Mouse (Mus musculus) stomach, embryonic 15.5 days (tissue): ENCODE results near the gene Itga9. TPM values are rescaled to one million over a fixed set of nuclear protein-coding genes. Genes with fewer than 3 reads are reported as not detected.

Source experiments
- ATAC-seq: fragments of 200-750 bp; cut with Nextera tagmentation; 2 replicates; pipeline ENCODE4 v1.8.0; 2017; ENCODE audit warnings: low read depth, moderate number of reproducible peaks, moderate TSS enrichment; ENCODE audit not compliant: insufficient read depth, low FRiP score
- H3K27ac ChIP-seq: fragments of 300-500 bp; sonication (generic); 2 replicates; pipeline ENCODE4 v1.5.1; 2015; ENCODE audit warnings: mild to moderate bottlenecking, inconsistent platforms
- H3K27me3 ChIP-seq: fragments of 300-500 bp; sonication (generic); replicated peaks from 2 replicates; pipeline ENCODE4 v1.6.1; 2015; ENCODE audit warnings: inconsistent platforms
- H3K36me3 ChIP-seq: fragments of 300-500 bp; sonication (generic); 2 replicates; pipeline ENCODE4 v1.6.1; 2015; ENCODE audit warnings: inconsistent platforms
- H3K4me1 ChIP-seq: fragments of 300-500 bp; sonication (generic); 2 replicates; pipeline ENCODE4 v1.6.1; 2015; ENCODE audit warnings: inconsistent platforms
- H3K4me2 ChIP-seq: fragments of 300-500 bp; sonication (generic); 2 replicates; pipeline ENCODE4 v1.6.1; 2015; ENCODE audit warnings: mild to moderate bottlenecking, inconsistent platforms
- H3K4me3 ChIP-seq: fragments of 300-500 bp; sonication (generic); replicated peaks from 2 replicates; pipeline ENCODE4 v1.5.1; 2015; ENCODE audit warnings: inconsistent platforms
- H3K9ac ChIP-seq: fragments of 300-500 bp; sonication (generic); 2 replicates; pipeline ENCODE4 v1.6.1; 2015; ENCODE audit warnings: inconsistent platforms
- H3K9me3 ChIP-seq: fragments of 300-500 bp; sonication (generic); 2 replicates; pipeline ENCODE4 v1.6.1; 2016; ENCODE audit warnings: inconsistent platforms
- WGBS: fragments of 180-500 bp; shearing (Covaris S2); methylation state at CpG from one replicate; pipeline ENCODE4 v1.1.7; 2015; 5-methylcytosine and 5-hydroxymethylcytosine counted together
- polyA plus RNA-seq: library from polyadenylated mRNA; unstranded; fragments of >200 nt; fragmentation: Nextera tagmentation; extraction: Ambion mirVana; gene quantifications from 2 replicates; pipeline ENCODE4 v1.2.1, GENCODE M21; 2015

Gene Itga9
- polyA plus RNA-seq, 1 experiment from 2014 or later = 17.6 TPM

DNA sequence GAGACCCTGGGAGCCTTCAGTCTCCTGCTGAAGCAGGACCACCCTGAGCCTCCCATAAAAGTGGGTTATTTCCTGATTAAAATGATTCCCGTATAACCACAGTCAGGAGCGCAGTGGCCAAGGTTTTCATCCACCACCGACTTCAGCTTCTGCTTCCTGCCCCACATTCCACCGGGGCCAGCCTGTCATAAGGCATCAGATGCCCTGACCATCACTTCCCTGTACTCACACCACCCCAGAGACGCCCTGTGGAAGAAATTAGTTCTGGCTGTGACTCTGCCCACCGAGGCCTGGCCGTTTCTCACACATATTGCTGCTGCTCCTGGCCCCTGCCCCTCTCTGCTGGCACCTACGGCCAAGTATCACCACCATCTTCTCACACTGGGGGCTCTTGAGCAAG lies 261.4 kb downstream of the Itga9 start:
- no peak for ATAC-seq
- 84% methylated on average over 8 of the region's 8 CpGs for WGBS
- H3K27me3 ChIP-seq = no peaks in the 10 kb centered on the region

DNA sequence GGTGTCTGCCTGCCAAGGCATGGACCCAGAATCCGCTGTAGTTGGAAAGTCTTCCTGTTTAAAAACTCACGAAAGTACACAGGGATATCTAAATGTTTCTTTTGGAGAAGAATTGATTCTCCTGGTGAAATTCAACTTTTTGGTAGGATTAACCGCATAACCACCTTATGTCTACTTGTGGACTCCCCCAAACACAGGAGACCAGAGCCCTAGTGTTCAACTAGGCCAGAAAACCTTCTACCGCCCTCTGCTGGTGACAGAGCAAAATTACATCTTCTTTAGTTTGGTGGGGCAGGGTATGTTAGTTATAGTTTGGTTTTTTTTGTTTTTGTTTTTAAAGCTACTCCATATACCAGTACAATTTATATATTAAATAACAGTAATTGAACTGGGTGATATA lies 264.6 kb downstream of the Itga9 start:
- Histone ChIP-seq H3K36me3 (peaks cover 7% of the 10 kb centered on the region; the same call in 1 of the 2 replicates), H3K27me3 (no peaks in the 10 kb centered on the region), H3K4me3 (no peak overlapping the region), H3K9ac (no peak overlapping the region), H3K9me3 (no peaks in the 10 kb centered on the region), H3K4me2 (no peak overlapping the region), H3K4me1 (peaks cover 10% of the 10 kb centered on the region; the same call in 1 of the 2 replicates), H3K27ac (no peak overlapping the region)
- WGBS = 51% methylated on average over 4 of the region's 4 CpGs
- no peak for ATAC-seq

More for the DNA sequence above, 261.4 kb downstream of the Itga9 start:
- Histone ChIP-seq H3K27ac (no peak overlapping the region), H3K36me3 (peaks cover 7% of the 10 kb centered on the region; the same call in 1 of the 2 replicates), H3K9me3 (no peaks in the 10 kb centered on the region), H3K4me2 (no peak overlapping the region), H3K4me1 (0 out of 2 replicates have a peak, but pooled peaks cover 3% of the 10 kb centered on the region), H3K4me3 (no peak overlapping the region), H3K9ac (no peak overlapping the region)

DNA sequence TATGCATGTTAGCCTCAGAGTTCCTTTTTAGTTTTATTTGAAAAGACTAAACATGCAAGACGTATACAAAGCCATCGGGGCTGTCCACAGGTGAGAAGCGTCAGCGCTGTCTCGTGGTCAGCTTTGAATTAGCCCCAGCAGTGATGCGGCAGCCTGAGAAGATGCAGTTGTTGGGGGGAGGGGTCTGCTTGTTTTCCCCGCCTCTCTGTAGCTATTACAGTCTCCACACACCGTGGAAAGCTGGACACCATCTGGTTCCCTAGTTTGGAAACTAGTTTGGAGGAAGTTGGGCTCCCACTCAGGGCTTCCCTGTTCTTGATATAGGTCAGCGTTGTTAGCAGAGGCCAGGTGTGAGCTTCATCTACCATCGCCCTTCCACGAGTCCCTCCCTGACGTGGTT lies 266.5 kb downstream of the Itga9 start:
- WGBS = 62% methylated on average over 12 of the region's 12 CpGs
- ATAC-seq = no peak

DNA sequence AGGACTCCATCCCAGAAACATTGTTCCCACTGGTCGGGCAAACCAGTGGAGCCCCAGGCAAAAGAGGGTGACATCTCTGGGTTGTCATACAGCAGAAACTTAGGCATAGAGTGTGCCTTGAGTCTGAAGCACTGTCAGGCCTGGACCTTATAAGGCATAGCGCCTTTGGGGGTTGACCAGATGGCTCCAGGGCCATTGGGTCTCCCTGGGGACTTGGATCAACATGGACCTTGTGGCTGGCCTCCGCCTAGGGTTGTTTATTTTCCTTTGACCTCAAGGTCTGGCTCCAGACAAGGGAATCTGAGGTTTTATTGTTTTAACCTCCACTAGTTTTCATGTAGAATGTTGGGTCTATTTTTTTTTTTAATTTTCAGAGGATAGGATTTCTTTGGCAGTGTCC lies 267.1 kb downstream of the Itga9 start:
- Histone ChIP-seq H3K9ac (no peak overlapping the region), H3K4me1 (peaks cover 13% of the 10 kb centered on the region; the same call in 1 of the 2 replicates), H3K27me3 (no peaks in the 10 kb centered on the region), H3K4me3 (no peak overlapping the region), H3K27ac (no peak overlapping the region), H3K36me3 (peaks cover 11% of the 10 kb centered on the region), H3K4me2 (no peak overlapping the region), H3K9me3 (no peaks in the 10 kb centered on the region)
- WGBS = 88% methylated on average over 3 of the region's 3 CpGs
- no peak for ATAC-seq

More for the DNA sequence above, 266.5 kb downstream of the Itga9 start:
- H3K9ac ChIP-seq = no peak overlapping the region
- H3K4me1 ChIP-seq = peaks cover 13% of the 10 kb centered on the region; the same call in 1 of the 2 replicates
- H3K36me3 ChIP-seq = peaks cover 7% of the 10 kb centered on the region; the same call in 1 of the 2 replicates
- H3K9me3 ChIP-seq = no peaks in the 10 kb centered on the region
- H3K27ac ChIP-seq = no peak overlapping the region
- H3K4me3 ChIP-seq = no peak overlapping the region
- H3K27me3 ChIP-seq = no peaks in the 10 kb centered on the region
- H3K4me2 ChIP-seq = no peak overlapping the region

DNA sequence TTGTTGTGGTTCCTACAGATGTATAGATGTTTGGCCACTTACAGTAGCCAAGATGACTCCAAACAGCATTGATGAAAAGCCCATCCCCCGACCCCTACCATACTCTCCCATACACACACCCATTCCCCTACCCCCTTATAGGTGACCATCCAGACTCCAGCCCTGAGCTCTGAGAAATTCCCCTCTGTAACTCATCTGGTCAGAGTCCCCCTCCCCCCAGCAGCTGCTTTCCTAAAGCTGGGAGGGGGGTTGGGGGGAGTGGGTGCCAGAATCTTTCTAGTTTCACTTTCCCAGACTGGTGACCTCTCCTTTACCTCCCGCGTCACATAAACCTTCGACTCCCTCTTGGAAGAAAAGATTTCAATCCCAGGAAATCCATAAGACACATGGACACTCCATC lies 269.2 kb downstream of the Itga9 start:
- Histone ChIP-seq H3K27ac (no peak overlapping the region), H3K4me2 (no peak overlapping the region), H3K9me3 (no peaks in the 10 kb centered on the region), H3K4me1 (peaks cover 13% of the 10 kb centered on the region; the same call in 1 of the 2 replicates), H3K27me3 (no peaks in the 10 kb centered on the region), H3K9ac (no peak overlapping the region), H3K4me3 (no peak overlapping the region), H3K36me3 (peaks cover 11% of the 10 kb centered on the region)
- ATAC-seq = no peak
- 48% methylated on average over 4 of the region's 4 CpGs for WGBS

DNA sequence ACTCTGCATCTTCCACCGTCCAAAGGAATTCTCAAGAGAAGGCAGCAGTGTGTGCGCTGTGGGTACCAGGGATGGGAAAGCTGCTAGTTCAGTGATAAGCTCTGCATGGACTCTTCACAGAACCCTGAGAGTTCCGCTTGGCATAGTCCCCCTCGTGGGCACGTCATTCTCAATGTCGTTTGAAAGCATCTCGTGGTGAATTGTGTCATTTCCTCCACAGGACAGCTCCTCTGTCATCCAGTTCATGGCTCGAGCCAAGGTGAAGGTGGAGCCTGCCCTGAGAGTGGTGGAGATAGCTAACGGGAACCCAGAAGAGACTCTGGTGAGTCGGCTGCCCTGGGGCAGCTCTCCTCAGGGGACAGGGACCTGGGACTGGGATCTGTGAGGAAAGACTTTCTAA lies 270.4 kb downstream of the Itga9 start:
- 76% methylated on average over 10 of the region's 10 CpGs for WGBS

DNA sequence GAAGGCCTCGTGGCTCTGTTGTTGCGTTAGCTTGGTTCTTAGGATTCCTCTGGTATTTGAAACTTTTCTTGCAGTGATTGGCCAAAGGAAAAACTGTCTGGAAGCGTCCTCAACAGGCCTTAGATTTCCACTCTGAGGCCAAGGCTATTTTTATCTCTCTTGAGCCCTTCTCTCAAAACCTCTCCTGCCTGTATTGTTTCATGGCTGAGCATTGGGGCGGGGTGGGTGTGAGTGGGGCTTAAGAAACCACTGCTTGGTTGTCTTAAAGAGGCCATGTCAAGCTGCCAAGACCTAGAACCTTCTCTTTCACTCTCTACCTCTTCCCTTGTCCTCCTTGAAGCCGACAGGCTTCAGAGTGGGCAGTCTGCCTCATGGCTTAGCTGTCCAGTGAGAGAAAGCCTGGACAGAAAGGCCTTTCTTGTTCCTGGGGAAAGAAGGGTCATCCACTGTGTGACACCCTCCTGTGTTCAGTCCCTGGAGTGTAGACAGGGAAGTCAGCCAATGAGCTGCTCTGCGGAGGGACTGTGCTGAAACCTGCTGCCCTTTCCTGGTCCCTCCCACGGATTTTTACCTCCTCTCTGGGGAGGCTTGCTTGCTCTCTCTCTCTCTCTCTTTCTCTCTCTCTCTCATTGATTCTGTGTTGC lies 271.0 kb downstream of the Itga9 start:
- ATAC-seq = no peak
- Histone ChIP-seq H3K9me3 (no peaks in the 10 kb centered on the region), H3K27ac (no peak overlapping the region), H3K9ac (no peak overlapping the region), H3K4me1 (peaks cover 13% of the 10 kb centered on the region; the same call in 1 of the 2 replicates), H3K4me3 (no peak overlapping the region), H3K36me3 (peaks cover 8% of the 10 kb centered on the region), H3K27me3 (no peaks in the 10 kb centered on the region), H3K4me2 (no peak overlapping the region)
- 71% methylated on average over 7 of the region's 7 CpGs for WGBS

More for the DNA sequence above, 270.4 kb downstream of the Itga9 start:
- ATAC-seq = no peak
- Histone ChIP-seq H3K4me3 (no peak overlapping the region), H3K4me1 (peaks cover 13% of the 10 kb centered on the region; the same call in 1 of the 2 replicates), H3K9me3 (no peaks in the 10 kb centered on the region), H3K27me3 (no peaks in the 10 kb centered on the region), H3K27ac (no peak overlapping the region), H3K9ac (no peak overlapping the region), H3K4me2 (no peak overlapping the region), H3K36me3 (peaks cover 11% of the 10 kb centered on the region)

DNA sequence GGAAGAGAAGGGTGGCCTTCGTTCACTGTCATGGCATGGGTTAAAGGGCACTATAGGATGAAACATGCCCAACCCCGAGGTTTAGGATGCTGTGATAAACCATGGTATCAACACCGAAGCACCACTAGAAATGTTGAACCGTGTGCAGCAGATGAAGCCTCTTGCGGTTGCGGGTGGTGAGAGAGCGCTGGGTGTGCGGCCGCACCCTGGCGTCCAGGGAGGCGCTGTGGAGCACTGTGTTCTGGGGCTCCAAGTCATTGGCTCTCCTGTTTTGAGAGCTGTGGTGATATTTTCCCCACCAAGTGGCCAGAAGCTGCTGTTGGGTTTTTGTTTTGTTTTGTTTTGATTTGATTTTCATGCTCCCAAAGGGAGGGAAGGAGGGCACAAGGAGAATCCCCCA lies 272.1 kb downstream of the Itga9 start:
- Histone ChIP-seq H3K27me3 (no peaks in the 10 kb centered on the region), H3K27ac (no peak overlapping the region), H3K9me3 (no peaks in the 10 kb centered on the region), H3K4me2 (no peak overlapping the region), H3K36me3 (peaks cover 5% of the 10 kb centered on the region; the same call in 1 of the 2 replicates), H3K9ac (no peak overlapping the region), H3K4me1 (peaks cover 13% of the 10 kb centered on the region; the same call in 1 of the 2 replicates), H3K4me3 (no peak overlapping the region)
- ATAC-seq = no peak
- 83% methylated on average over 11 of the region's 11 CpGs for WGBS

DNA sequence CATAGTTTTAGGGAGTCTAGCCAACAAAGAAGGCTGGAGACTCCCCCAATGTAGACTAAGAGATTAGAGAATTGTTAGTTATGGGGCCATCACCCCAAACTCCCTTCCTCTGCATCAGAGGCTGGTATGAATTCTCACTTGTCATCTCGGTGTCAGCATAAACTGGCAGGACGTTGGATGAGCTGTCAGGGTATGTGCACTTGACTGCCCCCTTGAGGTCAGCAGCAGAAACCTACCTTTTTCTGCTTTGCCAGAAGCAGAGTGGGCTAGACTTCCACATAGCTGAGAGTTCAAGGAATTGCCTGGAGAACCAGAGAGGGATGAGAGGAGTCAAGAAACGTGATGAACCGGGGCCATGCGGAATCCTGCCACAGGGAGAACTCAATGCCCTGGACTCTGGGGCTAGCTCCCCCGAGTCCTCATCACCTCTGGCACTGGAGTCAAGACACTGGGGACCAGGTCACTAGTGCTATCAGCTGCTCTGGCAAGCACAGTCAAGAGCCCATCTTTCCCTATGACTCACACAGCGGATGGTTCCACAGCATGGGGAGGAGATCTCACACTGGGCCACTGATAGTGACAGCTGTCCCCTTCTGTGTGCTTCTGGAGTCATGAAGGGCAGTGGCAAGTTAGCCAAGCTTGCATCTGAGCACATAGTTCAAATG lies 274.9 kb downstream of the Itga9 start:
- no peak overlapping the region for H3K9ac ChIP-seq
- WGBS = 73% methylated on average over 7 of the region's 7 CpGs
- H3K4me3 ChIP-seq = no peak overlapping the region
- no peaks in the 10 kb centered on the region for H3K9me3 ChIP-seq
- no peak for ATAC-seq
- H3K4me1 ChIP-seq = no peaks in the 10 kb centered on the region
- no peak overlapping the region for H3K4me2 ChIP-seq
- no peaks in the 10 kb centered on the region for H3K27me3 ChIP-seq
- peaks cover 5% of the 10 kb centered on the region; the same call in 1 of the 2 replicates for H3K36me3 ChIP-seq
- no peak overlapping the region for H3K27ac ChIP-seq

DNA sequence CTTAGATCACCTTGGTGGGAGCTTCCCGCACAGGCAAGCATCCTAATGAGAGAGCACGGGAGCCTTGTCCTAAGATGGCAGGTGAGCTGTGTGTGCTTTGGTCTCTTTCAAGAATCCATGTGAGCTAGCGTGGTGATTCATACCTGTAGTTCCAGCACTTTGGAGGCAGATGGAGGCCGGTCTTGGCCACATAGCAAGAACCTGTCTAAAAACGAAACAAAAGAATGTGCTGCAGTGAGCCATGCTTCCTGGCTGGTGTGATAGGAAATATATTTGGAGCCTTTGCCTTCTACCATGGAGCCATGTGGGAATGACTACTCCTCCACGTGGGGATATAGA lies 275.4 kb downstream of the Itga9 start:
- 78% methylated on average over 6 of the region's 6 CpGs for WGBS
- Histone ChIP-seq H3K27me3 (no peaks in the 10 kb centered on the region), H3K36me3 (peaks cover 5% of the 10 kb centered on the region; the same call in 1 of the 2 replicates), H3K27ac (no peak overlapping the region), H3K4me1 (no peaks in the 10 kb centered on the region), H3K4me3 (no peak overlapping the region), H3K9ac (no peak overlapping the region), H3K4me2 (no peak overlapping the region), H3K9me3 (no peaks in the 10 kb centered on the region)
- no peak for ATAC-seq

DNA sequence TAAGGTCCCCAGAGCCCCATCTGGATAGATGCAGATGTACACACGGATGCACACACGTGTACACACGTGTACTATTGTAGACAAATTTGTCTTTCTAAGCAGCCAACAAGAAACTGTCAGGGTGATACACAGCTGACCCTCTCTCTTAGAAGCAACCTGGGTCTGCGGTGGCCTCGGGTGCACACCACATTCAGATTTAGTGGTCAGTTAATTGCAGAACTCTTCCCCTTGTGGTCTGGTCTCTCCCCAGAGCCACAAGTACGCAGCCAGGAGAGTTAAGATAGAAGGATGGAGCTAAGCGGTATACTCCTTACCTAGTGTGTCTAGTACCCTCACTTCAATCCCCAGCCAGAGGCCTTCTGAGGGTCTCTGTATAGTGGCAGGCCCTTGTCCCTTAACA lies 276.7 kb downstream of the Itga9 start:
- peaks cover 7% of the 10 kb centered on the region; the same call in 1 of the 2 replicates for H3K36me3 ChIP-seq
- H3K4me3 ChIP-seq = no peak overlapping the region
- no peaks in the 10 kb centered on the region for H3K4me1 ChIP-seq
- no peaks in the 10 kb centered on the region for H3K9me3 ChIP-seq
- no peak overlapping the region for H3K4me2 ChIP-seq
- ATAC-seq = no peak
- no peaks in the 10 kb centered on the region for H3K27me3 ChIP-seq
- H3K9ac ChIP-seq = no peak overlapping the region
- H3K27ac ChIP-seq = no peak overlapping the region
- 86% methylated on average over 7 of the region's 7 CpGs for WGBS

DNA sequence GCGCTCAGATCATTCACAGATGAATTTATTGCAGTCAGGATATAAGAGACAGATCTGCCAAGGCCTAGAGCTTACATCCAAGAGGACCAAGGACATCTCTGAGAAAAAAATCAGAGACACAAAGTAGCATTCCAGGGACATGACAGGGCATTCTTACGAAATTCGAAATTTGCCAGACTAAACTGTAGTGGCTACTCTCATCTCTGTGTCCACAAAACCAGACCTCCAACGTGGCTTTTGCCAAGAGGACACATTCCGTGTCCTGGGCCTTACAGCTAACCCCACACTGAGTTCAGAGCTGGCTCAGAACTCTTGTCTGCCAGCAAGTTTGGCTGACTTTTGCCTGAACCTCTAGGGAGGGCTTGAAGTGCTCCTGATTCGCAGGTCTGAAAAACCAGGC lies 279.3 kb downstream of the Itga9 start:
- WGBS = 77% methylated on average over 6 of the region's 6 CpGs
- no peaks in the 10 kb centered on the region for H3K9me3 ChIP-seq
- H3K4me1 ChIP-seq = peaks cover 8% of the 10 kb centered on the region
- no peak overlapping the region for H3K9ac ChIP-seq
- no peak for ATAC-seq
- H3K36me3 ChIP-seq = 0 out of 2 replicates have a peak, but pooled peaks cover 2% of the 10 kb centered on the region
- no peaks in the 10 kb centered on the region for H3K27me3 ChIP-seq
- H3K4me3 ChIP-seq = no peak overlapping the region
- H3K4me2 ChIP-seq = no peak overlapping the region
- no peak overlapping the region for H3K27ac ChIP-seq
